Mouse (Mus musculus): ENCODE measurements around the gene Wdr72.

Gene Wdr72

GRCm38 (mm10) chr9:74248084-74248483, 137.9 kb downstream of the Wdr72 start:
- no peak for DNase-seq

- no peak for DNase-seq
These were observed 139.3 kb downstream of the Wdr72 start for GRCm38 (mm10) chr9:74249486-74249885.

DNA sequence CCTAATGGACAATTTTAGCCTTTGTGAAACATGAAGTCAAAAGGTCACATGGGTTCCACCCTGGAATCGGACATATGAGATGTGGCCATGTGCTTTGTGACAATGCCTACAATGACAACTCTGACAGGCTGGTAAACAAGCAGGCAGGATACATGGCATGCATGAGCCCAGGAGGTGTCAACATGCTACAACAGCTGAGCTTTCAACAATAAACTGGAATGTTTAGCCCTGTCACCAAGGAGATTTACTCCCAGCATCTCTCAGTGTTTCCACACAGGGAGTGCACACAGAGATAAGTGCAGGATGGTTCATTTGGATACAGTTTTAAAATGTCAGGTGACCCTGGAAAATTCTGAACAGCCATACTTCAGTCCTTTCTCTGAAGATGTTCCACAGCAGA, 140.4 kb downstream of the Wdr72 start:
- DNase-seq: no peak

DNA sequence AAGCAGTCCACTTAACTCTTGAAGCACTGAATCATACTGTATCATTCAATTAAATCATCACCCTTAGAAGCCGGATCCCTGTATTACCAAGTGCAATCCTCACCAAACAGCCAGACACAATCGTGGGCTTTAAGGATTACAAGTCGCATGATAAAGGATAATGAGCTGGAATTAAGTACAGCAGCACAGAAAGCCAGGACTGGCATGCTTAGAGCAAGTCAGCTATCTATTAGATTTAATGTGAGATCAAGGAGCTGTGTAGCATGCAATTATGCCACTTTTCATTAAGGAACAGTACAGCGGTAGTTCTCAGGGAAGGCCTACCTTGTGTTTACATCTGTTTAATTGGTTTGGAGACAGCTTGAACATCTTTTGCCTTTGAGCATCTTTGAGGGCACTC, 148.2 kb downstream of the Wdr72 start:
- DNase-seq: no peak

DNA sequence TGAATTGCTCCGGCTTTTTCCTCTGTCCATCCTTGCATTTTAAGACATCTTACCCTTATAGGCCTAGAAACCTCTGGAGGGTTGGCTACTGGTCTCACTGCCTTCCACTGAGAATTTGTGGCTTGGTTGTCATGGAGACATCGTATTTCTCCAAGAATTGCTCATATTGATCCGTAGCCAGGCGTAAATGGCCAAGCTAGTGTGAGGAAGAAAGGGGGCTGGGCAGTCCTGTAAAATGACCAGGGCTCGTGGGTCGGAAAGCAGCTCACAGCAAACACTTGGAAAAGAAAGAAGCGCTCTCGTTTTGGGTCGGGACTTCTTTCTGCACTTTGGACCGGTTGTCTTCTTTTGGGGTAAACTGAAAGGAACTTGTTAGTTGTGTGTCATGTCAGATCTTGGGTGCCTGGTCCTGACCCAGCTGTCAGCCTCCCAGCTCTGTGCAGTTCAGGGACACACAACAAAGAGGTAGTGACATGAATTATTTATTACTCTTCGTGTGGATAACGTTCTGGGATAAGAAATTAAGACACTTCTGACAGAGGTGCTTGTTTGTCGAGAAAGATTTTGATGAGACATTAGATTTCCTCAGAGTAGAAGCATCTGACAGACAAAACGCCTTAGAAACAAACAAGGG, 167.7 kb downstream of the Wdr72 start:
- no peak for DNase-seq

DNA sequence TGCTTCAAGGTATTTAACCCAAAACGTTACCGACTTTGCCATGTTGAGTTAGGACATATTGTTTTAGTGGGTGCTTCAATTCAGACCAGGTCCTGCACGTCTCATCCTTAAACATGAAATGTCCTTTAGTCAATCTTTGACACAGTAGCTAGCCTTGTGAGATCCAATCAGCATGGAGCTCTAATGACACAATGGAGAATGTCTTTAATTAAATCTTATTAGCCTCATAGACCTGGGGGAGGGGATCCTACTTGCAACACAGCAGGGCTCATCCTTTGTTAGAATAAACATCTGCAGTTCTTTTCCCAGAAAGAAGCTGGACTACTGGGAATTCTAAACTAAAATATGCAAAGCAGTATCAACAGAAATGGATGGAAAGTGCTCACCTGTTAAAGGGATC, 171.9 kb downstream of the Wdr72 start:
- no peak for DNase-seq

DNA sequence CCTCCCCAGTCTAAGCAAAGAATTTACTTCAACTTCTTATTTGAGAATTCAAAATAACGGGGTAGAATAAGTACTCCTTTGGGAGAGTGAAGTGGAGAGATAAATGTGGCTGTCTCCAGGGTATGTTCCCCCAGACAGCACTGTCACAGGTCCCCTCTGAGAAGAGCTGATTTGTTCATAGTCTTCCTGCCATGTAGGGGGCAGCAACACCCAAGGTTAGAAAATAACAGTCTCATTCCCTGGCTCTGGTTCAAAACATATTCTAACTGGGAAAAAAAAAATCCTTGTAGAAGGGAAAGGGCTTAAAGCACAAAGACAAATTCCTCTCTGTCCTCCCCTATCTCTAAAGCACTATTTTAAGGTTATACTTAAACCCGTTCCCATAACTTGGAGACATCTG, 176.1 kb downstream of the Wdr72 start:
- peak; percentile 11 to 12 for DNase-seq

GRCm38 (mm10) chr9:74294479-74294878, 184.3 kb downstream of the Wdr72 start:
- DNase-seq: no peak

DNA sequence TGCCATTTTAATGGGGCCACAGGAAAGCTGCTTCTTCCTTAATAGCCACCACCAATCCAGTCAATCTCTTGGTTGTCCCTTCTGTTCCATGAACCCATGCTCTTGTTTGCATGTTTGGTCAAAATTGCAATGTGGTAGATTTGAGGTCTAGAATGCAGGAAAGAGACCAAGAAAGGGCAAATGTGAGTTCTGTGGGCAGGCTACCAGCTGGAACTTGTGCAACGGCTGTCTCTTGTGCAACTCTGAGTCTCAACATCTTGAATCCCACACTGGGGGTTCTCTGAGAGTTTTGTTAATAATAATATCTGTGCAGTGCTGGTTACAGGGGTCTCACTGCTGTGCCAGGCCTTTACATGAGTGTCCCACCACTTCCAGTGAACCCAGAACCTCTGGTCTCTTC, 208.6 kb downstream of the Wdr72 start:
- DNase-seq: no peak

DNA sequence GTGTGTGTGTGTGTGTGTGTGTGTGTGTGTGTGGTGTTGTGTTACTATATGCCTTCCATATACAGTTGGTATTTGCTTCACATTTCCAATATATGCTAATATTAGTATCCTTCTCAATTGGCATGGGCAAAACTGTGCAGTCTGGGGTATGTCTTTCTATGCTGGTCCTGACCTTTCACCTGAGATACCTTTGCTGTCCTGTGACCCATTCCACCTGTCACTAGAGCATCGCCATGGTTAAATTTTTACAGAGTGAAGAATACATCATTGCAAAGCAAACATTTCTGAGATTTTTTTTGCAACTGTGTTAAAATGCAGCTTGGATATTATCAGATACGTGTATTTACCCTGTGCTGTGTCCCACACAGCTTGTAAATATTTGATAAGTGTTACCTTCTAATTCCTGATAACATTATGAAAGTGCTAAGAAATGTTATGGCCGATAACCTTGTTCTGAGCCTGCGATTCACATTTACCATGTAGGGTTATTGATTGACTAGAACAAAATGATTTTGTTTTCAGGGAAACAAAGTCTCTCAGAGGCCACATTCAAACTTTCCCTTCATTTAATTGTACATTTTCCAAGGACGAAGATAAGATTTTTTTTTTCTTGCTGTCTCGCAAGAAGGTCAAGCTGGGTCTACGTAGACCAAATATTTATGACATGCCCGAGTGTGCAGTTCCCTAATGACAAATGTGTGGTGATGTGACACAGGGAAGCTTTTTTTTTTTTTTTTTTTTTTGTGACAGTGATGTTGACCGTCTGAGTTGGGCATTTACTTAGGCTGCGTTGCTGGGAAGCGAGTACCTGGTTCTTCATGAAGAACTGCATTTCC, 214.2 kb downstream of the Wdr72 start:
- DNase-seq: no peak

DNA sequence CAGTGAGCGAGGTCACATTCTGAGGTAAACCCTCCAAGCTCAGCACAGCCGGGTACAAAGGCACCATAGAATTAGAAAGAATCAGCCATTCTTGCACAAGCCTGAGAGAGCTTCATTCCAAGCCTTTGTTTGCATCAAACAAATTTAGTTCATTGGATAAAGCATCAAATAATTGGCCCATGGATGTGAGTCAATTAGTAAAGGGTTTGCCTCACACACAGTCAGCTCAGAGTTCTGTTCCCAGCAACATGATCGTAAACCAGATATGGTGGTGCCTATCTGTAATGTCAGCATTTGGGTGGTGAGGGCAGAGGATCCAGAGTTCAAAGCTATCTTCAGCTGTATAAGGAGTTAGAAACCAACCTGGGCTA, 214.8 kb downstream of the Wdr72 start:
- no peak for DNase-seq

GRCm38 (mm10) chr9:74325981-74326380, 215.8 kb downstream of the Wdr72 start:
- DNase-seq: no peak

- no peak for DNase-seq
These were observed 218.7 kb downstream of the Wdr72 start for GRCm38 (mm10) chr9:74328821-74329220.

- no peak for DNase-seq
These were observed 220.7 kb downstream of the Wdr72 start for GRCm38 (mm10) chr9:74330706-74331495.

DNA sequence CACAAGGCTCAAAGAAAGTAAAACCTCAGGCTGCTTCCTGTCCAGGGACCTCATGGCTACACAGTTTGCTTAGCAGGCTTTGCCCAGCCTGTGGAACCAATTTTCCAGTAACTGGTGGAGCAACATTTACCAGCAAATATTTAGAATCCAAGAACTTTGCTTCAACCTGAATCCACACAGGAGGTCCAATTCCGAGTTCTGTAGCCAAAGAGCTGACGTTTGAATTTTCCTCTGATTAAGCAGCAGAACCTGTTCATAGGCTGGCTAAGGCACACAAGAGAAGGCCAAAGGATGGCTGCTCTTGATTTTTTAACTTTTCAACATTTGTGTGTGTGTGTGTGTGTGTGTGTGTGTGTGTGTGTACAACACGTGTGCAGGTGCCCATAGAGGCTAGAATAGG, 222.2 kb downstream of the Wdr72 start:
- no peak for DNase-seq

Data from kidney, postnatal 4 days (tissue).